Mouse (Mus musculus): ENCODE results near the gene Dbx2. TPM values are rescaled to one million over a fixed set of nuclear protein-coding genes. Genes with fewer than 3 reads are reported as not detected.

Dbx2 gene
- not detected for polyA plus RNA-seq (2017; shearing (Covaris generic))

GRCm38 (mm10) chr15:95655860-95656259 is at the start of gene Dbx2:
Gene Dbx2 (minus strand): TSS chr15:95655960.
- ATAC-seq, result no peak

DNA sequence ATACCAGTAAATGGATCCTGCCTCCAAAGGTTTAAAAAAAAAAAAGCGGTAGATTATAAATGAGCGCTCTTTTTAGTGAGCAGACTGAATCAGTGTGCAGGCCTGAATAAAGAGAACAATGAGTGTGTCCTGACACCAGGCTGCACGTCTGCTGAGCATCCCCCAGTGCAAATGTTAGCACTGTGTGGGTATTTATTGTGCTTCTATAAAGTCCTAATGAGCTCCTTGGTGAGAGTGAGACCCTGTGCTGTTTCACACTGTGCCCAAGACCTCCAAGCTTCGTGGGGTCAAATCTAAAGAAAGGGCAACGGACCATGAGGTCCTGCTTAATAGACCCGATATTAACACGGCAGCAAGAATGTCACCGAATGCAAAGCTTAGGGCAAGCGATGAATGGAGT is 46.4 kb upstream of the Dbx2 start:
- no peak for ATAC-seq

GRCm38 (mm10) chr15:95701573-95701972 is 45.8 kb upstream of the Dbx2 start:
- ATAC-seq, result no peak

GRCm38 (mm10) chr15:95699371-95699770 is 43.6 kb upstream of the Dbx2 start:
- ATAC-seq, result no peak

DNA sequence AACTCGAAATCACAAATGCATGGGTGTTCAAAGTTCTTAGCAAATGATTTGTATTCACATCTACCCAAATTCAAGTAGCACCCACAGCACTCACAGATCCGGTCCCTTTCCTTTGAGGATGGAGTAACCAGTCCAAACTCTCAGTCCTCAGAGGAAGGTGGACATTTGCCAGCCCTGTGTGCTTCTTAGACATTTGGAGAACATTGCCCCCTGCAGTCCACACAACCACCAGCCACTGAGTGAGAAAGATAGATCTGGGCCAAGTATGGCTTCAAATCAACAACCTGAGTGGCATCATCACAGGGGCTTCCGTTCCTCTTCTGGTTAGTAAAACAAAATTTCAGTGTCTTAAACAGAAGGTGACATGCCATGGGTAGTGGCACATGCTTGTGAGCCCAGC is 38.0 kb upstream of the Dbx2 start:
- ATAC-seq, result no peak

GRCm38 (mm10) chr15:95691594-95691993 is 35.8 kb upstream of the Dbx2 start:
- no peak for ATAC-seq

DNA sequence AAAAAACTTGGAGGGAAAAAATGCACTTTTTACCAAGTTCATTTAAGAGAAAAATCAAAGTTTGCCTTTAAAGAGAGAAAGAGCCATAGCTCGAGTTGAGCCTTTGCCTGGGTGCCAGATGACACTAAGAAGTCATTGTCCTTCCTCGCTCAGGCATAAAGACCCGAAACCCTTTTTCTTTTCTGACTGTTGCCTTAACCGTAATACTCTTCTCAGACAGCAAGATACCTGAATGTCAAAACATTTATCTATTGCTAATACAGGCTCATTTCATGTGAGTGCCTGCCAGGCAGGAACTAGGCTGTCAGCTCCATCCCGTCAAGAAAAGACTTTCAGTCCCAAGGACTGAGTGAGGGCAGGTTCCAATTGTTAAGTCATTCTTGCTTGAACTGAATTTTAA is 35.4 kb upstream of the Dbx2 start:
- ATAC-seq, result no peak

DNA sequence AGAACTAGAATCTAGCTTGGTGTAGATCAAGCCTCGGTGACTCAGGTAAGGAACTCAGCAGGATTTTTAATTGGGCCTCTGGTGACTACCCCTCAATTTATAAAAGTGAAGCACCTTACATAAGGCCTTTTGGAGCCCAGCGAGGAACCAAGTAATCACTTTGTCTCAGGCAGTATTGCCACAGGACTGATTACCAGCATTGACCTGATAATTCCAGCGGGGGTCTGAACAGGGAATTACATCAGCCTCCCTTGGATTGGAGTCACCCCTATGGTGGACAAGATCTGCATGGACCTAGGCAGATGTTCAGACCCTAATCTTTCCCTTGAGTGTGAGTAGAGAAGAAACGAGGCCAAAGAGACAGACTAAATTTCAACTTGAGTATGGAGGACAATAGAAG is 26.9 kb upstream of the Dbx2 start:
- ATAC-seq, result no peak

GRCm38 (mm10) chr15:95675645-95676044 is 19.9 kb upstream of the Dbx2 start:
- ATAC-seq, result no peak

GRCm38 (mm10) chr15:95675176-95675575 is 19.4 kb upstream of the Dbx2 start:
- ATAC-seq, result no peak

DNA sequence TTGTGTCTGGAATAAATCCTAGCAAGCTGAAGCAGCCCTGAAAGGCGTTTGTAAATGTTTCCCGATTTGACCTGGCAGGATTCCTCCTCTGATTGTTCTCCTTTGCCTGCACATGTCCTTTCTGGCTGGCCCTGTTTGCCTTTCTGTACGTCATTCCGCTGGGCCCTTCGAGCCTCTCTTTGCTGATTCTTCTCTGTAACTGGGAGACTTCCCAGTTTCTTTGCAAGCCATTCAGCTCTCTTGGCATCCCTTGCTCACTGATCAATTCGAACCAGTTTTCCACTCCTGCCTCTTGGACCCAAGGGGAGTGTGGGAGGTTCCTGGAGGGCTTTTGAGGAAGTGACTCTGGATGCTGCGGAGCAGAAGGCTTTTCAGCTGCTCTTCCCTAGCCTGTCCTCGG is 11.4 kb upstream of the Dbx2 start:
- ATAC-seq, result no peak

- no peak for ATAC-seq
Measured at GRCm38 (mm10) chr15:95665002-95665401, 9.2 kb upstream of the Dbx2 start.

DNA sequence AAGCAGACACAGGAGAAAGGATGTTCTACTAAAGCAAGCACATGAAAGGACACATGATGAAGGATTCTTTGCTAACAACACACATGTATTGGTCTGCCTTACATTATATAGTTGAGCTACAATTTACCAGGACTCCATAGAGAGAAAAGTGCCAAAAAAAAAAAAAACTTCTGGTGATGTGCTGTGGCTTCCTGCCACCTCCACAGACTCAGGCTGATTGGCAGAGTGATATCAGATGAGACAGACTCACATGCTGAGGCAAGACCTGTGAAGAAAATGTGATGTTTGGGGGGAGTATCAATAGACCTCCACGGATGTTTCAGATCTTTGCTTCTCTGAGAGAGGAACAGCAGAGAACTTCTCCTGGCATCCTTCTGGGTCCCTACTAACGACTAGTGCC is 6.0 kb upstream of the Dbx2 start:
- no peak for ATAC-seq

GRCm38 (mm10) chr15:95660368-95660767 is 4.6 kb upstream of the Dbx2 start:
- no peak for ATAC-seq

- no peak for ATAC-seq
Measured at GRCm38 (mm10) chr15:95654211-95654897, 1.4 kb downstream of the Dbx2 start.

DNA sequence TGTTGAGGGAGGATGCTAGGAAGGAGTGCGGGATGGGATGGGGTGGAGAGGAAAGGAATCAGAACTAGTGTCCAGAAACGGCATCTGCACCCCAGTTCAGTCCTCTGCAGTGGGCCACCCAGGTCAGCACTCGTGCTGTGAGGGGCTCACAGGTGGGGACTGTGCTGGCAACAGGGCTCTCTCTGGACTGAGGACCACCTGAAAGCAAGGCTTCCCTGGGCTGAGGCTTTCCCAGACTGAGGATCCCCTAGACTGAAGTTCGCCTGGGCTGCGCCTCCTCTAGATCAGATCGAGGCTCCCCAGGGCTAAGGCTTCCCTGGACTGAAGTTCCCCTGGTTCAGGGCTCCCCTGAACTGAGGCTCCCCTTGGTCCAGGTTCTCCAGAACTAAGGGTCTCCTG is 1.9 kb downstream of the Dbx2 start:
- ATAC-seq, result no peak

- no peak for ATAC-seq
Measured at GRCm38 (mm10) chr15:95652898-95653707, 2.7 kb downstream of the Dbx2 start.

GRCm38 (mm10) chr15:95651824-95652223 is 3.9 kb downstream of the Dbx2 start:
- ATAC-seq, result no peak

DNA sequence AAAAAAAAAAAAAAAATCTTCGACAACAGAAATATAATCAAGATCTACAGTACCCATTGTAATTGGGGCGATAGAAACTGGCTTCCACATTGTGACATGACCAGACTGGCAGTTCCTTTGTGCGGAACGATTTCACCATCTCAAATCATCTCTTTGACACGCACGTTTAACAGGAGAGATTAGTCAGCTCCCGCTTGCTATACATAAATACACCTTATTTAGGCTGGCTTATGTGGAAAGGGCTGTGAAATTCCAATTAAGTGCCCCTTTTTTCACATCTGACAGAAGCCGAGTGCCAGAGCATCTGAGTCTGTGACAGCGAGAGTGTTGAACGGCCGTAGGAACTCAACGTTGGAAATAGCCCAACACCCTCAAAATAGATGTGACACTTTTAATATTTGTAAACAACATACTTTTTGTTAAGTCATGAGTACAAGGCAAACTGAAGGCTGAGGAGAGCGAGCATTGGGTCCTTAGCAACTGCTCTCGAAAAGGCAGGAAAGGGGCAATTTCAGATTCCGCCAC is 12.2 kb downstream of the Dbx2 start:
- no peak for ATAC-seq

DNA sequence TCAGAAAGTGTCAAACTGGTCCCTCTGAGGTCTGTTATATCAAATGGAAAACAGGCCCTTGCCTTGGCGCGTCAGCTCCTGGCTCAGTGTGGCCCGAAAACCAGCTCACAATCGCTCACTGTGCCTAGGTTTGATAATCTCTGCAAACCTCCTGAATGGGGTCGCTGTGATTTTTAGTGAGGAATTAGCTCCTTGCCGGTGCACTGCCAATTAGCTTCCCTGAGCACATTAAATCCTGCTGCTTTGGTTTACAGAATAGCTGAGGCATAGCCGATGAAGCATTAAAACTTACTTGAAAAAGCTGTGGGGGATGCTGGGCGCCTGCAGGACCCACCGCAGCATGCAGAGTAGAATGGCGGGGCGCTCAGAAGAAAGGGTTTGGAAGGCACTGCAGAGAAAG is 15.4 kb downstream of the Dbx2 start:
- ATAC-seq, result no peak

GRCm38 (mm10) chr15:95639829-95640134 is 16.0 kb downstream of the Dbx2 start:
- no peak for ATAC-seq

DNA sequence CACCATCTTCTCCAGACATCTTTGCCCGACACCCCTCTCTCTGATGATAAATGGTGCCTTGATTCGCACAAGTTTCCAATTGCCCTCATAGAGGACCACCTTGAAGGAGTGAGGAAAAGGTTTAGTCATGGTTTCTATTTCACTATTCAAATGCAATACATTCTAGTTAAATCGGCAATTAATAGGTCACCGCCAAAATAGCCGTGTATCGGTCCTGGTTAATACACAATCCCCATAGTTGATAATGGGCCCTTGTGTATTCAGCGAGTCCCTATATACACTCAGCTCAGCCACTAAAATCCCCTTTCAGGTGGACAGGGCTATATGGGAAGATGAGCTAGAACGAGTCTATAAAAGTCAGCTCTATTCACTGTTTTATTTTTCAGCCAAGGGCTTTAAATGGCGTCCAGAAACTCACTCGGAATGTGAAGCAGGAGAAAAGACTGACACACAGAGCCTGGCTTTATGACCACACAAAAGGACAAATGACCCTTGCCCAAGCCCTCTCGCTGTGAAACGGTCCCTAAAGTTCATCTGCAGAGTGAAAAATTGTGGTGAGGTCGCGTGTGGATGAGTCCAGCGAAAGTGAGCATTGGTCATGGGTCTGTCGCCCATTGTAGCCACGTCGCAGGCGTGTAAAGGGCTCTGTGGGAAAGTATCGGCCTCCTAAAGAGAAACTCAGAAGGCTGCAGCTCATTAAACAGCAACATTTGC is 16.5 kb downstream of the Dbx2 start:
- no peak for ATAC-seq

DNA sequence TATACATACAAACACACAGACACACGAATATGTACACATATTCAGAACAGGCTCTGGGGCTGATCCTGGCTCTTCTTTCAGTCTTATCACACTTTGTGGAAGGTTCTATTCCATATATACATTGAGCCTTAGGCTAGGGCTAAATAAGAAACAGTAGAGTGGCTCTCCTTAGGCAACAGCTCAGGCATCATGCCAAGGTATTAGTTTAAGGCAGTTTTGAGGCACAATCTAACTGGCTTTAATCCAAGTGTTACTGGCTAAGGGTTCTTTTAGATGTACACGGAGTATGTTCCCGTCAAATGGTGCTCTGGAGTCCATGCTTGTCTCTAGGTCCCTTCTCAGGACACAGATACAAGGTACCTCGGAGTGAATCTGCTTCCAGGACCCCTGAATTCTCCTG is 31.4 kb downstream of the Dbx2 start:
- no peak for ATAC-seq

- ATAC-seq, result no peak
Measured at GRCm38 (mm10) chr15:95622797-95623196, 33.0 kb downstream of the Dbx2 start.
